Mouse (Mus musculus): ENCODE measurements around the gene Daw1. TPM values are rescaled to one million over a fixed set of nuclear protein-coding genes. Genes with fewer than 3 reads are reported as not detected.

The Daw1 gene
- polyA plus RNA-seq (2012; ENCODE audit: low replicate concordance) = not detected in 2 replicates

DNA sequence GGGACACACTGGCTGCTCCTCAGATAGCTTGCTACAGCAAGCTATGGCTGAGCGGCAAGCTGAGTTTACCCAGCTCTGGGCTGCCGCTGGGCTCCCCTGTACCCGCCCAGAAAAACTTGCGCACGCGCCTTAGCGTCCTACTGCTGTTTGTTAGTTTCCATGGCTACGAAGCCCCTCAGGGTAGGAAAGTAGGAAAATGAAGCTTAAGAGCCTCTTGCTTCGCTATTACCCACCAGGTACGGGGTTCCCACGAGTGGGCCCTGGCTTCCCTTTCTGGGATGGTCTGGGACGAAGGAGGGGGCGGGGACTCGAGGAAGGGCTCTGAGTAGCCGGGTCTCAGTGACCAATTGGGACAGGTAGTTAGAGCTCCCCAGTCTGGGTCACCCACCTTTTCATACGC is at the start of gene Daw1:
Gene Daw1 (plus strand): TSS at position 150 of the 400 bp plus-strand sequence.

DNA sequence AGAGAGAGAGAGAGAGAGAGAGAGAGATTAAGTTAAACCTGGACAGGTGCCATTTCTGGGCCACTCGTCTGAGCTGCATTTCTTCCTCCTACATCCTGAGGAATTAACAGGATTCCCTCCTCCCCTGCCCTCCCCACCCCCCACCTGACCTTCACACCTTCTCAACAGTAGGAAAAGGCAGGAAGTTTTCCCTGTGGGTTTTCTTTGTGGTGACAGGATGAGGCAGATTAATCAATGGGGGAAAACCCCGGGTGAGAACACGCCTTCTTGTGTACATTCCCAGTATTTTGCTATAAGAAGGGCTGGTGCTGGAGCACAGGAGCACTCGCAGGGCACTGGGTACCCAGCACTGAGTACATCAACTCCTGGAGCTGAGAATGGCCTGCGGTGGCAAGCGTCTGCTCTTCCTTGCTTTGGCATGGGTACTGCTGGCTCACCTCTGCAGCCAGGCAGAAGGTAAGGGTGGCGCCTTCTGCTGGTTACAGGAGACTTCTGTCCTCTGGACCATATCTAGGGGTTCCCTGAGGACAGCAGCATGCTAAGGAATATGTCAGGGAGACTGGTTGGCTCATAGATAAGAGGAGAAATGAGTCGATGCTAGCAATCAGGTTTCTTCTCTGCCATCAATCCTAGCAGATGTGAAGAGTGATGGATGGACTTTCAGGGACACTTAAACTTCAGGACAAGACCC is 43.0 kb upstream of the Daw1 start, which contains the start of gene Ccl20:
Gene Ccl20 (plus strand): TSS at position 320 of the 691 bp plus-strand sequence.

Other genes with a start within 250 kb of the Daw1 start
- 0.26 TPM in 1 of 2 replicates, not detected in the other for gene A030005L19Rik, start 246.4 kb upstream of the Daw1 start, polyA plus RNA-seq (2012; ENCODE audit: low replicate concordance)
- not detected in 2 replicates for gene A030014E15Rik, start 234.8 kb upstream of the Daw1 start, polyA plus RNA-seq (2012; ENCODE audit: low replicate concordance)
- gene Gm6217, start 228.4 kb upstream of the Daw1 start, polyA plus RNA-seq (2012; ENCODE audit: low replicate concordance) = not detected in 2 replicates
- gene A030003K21Rik, start 216.4 kb upstream of the Daw1 start, polyA plus RNA-seq (2012; ENCODE audit: low replicate concordance) = not detected in 2 replicates
- gene Gm7544, start 203.7 kb upstream of the Daw1 start, polyA plus RNA-seq (2012; ENCODE audit: low replicate concordance) = not detected in 2 replicates
- not detected in 2 replicates for gene Gm47955, start 199.5 kb upstream of the Daw1 start, polyA plus RNA-seq (2012; ENCODE audit: low replicate concordance)
- not detected in 2 replicates for gene Gm47959, start 159.2 kb upstream of the Daw1 start, polyA plus RNA-seq (2012; ENCODE audit: low replicate concordance)
- gene Slc19a3, start 121.3 kb upstream of the Daw1 start, polyA plus RNA-seq (2012; ENCODE audit: low replicate concordance) = 0.11 TPM in 1 of 2 replicates, not detected in the other
- gene Krtap28-10, start 117.3 kb upstream of the Daw1 start, polyA plus RNA-seq (2012; ENCODE audit: low replicate concordance) = not detected in 2 replicates
- gene Gm47969, start 114.8 kb upstream of the Daw1 start, polyA plus RNA-seq (2012; ENCODE audit: low replicate concordance) = not detected in 2 replicates
- not detected in 2 replicates for gene A030005K14Rik, start 100.4 kb upstream of the Daw1 start, polyA plus RNA-seq (2012; ENCODE audit: low replicate concordance)
- gene Krtap28-13, start 98.8 kb upstream of the Daw1 start, polyA plus RNA-seq (2012; ENCODE audit: low replicate concordance) = not detected in 2 replicates
- gene Ccl20, start 43.0 kb upstream of the Daw1 start, polyA plus RNA-seq (2012; ENCODE audit: low replicate concordance) = not detected in 2 replicates
- not detected in 2 replicates for gene Sphkap, start 248.4 kb downstream of the Daw1 start, polyA plus RNA-seq (2012; ENCODE audit: low replicate concordance)